In the genomic region with DNA sequence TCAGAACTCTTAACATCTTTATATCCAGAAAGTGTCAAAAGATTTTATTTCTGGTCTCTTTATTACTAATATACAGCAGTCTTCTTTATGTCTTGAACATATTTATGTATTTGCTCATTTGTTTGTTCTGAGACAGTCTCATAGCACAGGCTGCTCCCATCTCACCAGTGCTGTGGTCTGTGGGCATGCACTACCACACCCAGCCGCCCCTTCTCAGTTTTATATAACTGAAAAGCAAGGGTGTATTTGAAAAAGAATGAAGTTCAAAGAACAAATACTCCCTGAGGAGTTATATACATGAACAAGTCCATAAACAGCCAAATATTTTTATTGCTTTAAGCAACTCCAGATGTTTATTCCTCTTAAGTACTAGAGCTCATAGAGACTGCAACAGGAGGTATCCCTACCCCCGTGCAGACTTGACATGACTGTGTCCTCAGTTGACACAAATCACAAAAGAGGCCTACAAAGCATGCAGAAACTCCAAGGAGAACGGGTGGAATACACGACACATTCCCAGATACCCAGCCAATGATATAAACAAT, we compare ENCODE assay signal across 24 mouse cellular contexts.
DNase-seq lines count a peak whose midpoint lies in the region; ATAC-seq and TF ChIP-seq lines count a peak whose summit lies in the region.
"Had no signal": no experiment of that assay in that cellular context is flagged by ENCODE, and none has a peak within 500 bp of the region (broad histone marks: within the 10 kb centered on the region; RNA-seq: fewer than 3 reads in every experiment).

No protein-coding gene starts in this region.

- ATAC-seq in heart, postnatal 0 days (ENCODE audit: insufficient read depth, low read depth) = no peak
- ATAC-seq in stomach, embryonic 15.5 days (ENCODE audit: insufficient read depth, low FRiP score, low read depth) = no peak
- no peak for ATAC-seq in stomach, postnatal 0 days (ENCODE audit: low FRiP score, low TSS enrichment)
- ATAC-seq in embryonic facial prominence, embryonic 14.5 days (ENCODE audit: low read depth) = no peak
- ATAC-seq in megakaryocyte-erythroid progenitor cell, adult 5-6 weeks (replicated peaks; ENCODE audit: low FRiP score, low TSS enrichment, poor library complexity, severe bottlenecking) = no peak
- ATAC-seq: hindbrain, postnatal 0 days; intestine, embryonic 16.5 days; midbrain, embryonic 16.5 days had no signal

- WGBS in heart, postnatal 0 days = 64% methylated on average over 4 of the region's 4 CpGs
- WGBS in stomach, embryonic 15.5 days = 58% methylated on average over 4 of the region's 4 CpGs
- WGBS in stomach, postnatal 0 days = 52% methylated on average over 4 of the region's 4 CpGs
- 54% methylated on average over 4 of the region's 4 CpGs for WGBS in embryonic facial prominence, embryonic 14.5 days

- TF ChIP-seq EP300 in heart, postnatal 0 days (IDR thresholded peaks at IDR 0.05; ENCODE audit: low read depth) = no peak
- no peak for TF ChIP-seq EP300 in stomach, postnatal 0 days (optimal IDR thresholded peaks at IDR 0.05)

- no peaks in the 10 kb centered on the region for H3K9me3 ChIP-seq in heart, postnatal 0 days (replicated peaks; ENCODE audit: control insufficient read depth, low read length)
- no peaks in the 10 kb centered on the region for H3K9me3 ChIP-seq in stomach, embryonic 15.5 days
- no peaks in the 10 kb centered on the region for H3K9me3 ChIP-seq in stomach, postnatal 0 days (ENCODE audit: control insufficient read depth, low read length)
- H3K9me3 ChIP-seq in embryonic facial prominence, embryonic 14.5 days (ENCODE audit: control insufficient read depth, low read length) = no peaks in the 10 kb centered on the region
- H3K9me3 ChIP-seq: embryonic facial prominence, embryonic 15.5 days; forebrain, embryonic 15.5 days; liver, embryonic 15.5 days; lung, embryonic 15.5 days; neural tube, embryonic 13.5 days had no signal

- H3K4me2 ChIP-seq in heart, postnatal 0 days (ENCODE audit: low read depth, low read length) = no peak overlapping the region
- no peak overlapping the region for H3K4me2 ChIP-seq in stomach, embryonic 15.5 days
- no peak overlapping the region for H3K4me2 ChIP-seq in stomach, postnatal 0 days (replicated peaks; ENCODE audit: low read depth)
- no peak overlapping the region for H3K4me2 ChIP-seq in embryonic facial prominence, embryonic 14.5 days (ENCODE audit: low read depth, low read length)
- H3K4me2 ChIP-seq: embryonic facial prominence, embryonic 15.5 days; forebrain, embryonic 15.5 days; liver, embryonic 15.5 days; lung, embryonic 15.5 days; neural tube, embryonic 13.5 days had no signal

- no peaks in the 10 kb centered on the region for H3K27me3 ChIP-seq in heart, postnatal 0 days (ENCODE audit: control insufficient read depth, insufficient read depth, low read length)
- no peaks in the 10 kb centered on the region for H3K27me3 ChIP-seq in stomach, embryonic 15.5 days (replicated peaks)
- H3K27me3 ChIP-seq in stomach, postnatal 0 days (ENCODE audit: control insufficient read depth, insufficient read depth, low read length) = no peaks in the 10 kb centered on the region
- H3K27me3 ChIP-seq in embryonic facial prominence, embryonic 14.5 days (replicated peaks; ENCODE audit: control insufficient read depth, insufficient read depth, low read length) = no peaks in the 10 kb centered on the region
- H3K27me3 ChIP-seq: embryonic facial prominence, embryonic 15.5 days; forebrain, embryonic 15.5 days; liver, embryonic 15.5 days; lung, embryonic 15.5 days; neural tube, embryonic 13.5 days had no signal

- intact Hi-C loops in heart, postnatal 25 days (cut with DNase I) = no loop called here

- peaks cover 31% of the 10 kb centered on the region for H3K4me1 ChIP-seq in heart, postnatal 0 days (ENCODE audit: control insufficient read depth, insufficient read depth)
- H3K4me1 ChIP-seq in stomach, embryonic 15.5 days = no peaks in the 10 kb centered on the region
- no peaks in the 10 kb centered on the region for H3K4me1 ChIP-seq in stomach, postnatal 0 days (replicated peaks; ENCODE audit: control insufficient read depth, insufficient read depth)
- peaks cover 5% of the 10 kb centered on the region; the same call in 1 of the 2 replicates for H3K4me1 ChIP-seq in embryonic facial prominence, embryonic 14.5 days (ENCODE audit: control insufficient read depth, insufficient read depth, low read length)
- H3K4me1 ChIP-seq: liver, embryonic 15.5 days had no signal

- H3K9ac ChIP-seq in heart, postnatal 0 days (replicated peaks; ENCODE audit: low read depth, low read length) = no peak overlapping the region
- H3K9ac ChIP-seq in stomach, embryonic 15.5 days = no peak overlapping the region
- no peak overlapping the region for H3K9ac ChIP-seq in stomach, postnatal 0 days (ENCODE audit: low read length)
- no peak overlapping the region for H3K9ac ChIP-seq in embryonic facial prominence, embryonic 14.5 days (ENCODE audit: low read depth, low read length)
- H3K9ac ChIP-seq: embryonic facial prominence, embryonic 15.5 days; forebrain, embryonic 15.5 days; liver, embryonic 15.5 days; lung, embryonic 15.5 days; neural tube, embryonic 13.5 days had no signal

- DNase-seq in heart, adult 11 months = peak; percentile 28
- DNase-seq in heart, postnatal 4 days = no peak
- DNase-seq in heart, postnatal 0 days (ENCODE audit: low spot score) = no peak
- DNase-seq in heart, postnatal 25 days (ENCODE audit: low spot score) = no peak
- DNase-seq in stomach, postnatal 0 days (ENCODE audit: low spot score) = no peak
- peak; percentile 24 for DNase-seq in embryonic facial prominence, embryonic 14.5 days (ENCODE audit: low spot score)
- DNase-seq: adrenal gland, postnatal 14 days; cerebellum, adult 2 months; cerebellum, postnatal 25 days; gastrocnemius, postnatal 10 days; heart, adult 18-20 months; liver; lung, postnatal 36 days had no signal

- no peak for TF ChIP-seq CTCF in heart, postnatal 0 days (IDR thresholded peaks at IDR 0.05; ENCODE audit: low read depth)
- no peak for TF ChIP-seq CTCF in stomach, postnatal 0 days (IDR thresholded peaks at IDR 0.05; ENCODE audit: low read depth)

- H3K36me3 ChIP-seq in heart, postnatal 0 days (replicated peaks; ENCODE audit: control insufficient read depth, insufficient read depth, low read length) = no peaks in the 10 kb centered on the region
- no peaks in the 10 kb centered on the region for H3K36me3 ChIP-seq in stomach, embryonic 15.5 days
- H3K36me3 ChIP-seq in stomach, postnatal 0 days (ENCODE audit: control insufficient read depth, insufficient read depth, low read length) = no peaks in the 10 kb centered on the region
- H3K36me3 ChIP-seq in embryonic facial prominence, embryonic 14.5 days (ENCODE audit: control insufficient read depth, insufficient read depth, low read length) = no peaks in the 10 kb centered on the region
- H3K36me3 ChIP-seq: embryonic facial prominence, embryonic 15.5 days; forebrain, embryonic 15.5 days; liver, embryonic 15.5 days; lung, embryonic 15.5 days had no signal

- peak overlapping the region; percentile 61; the same call in 1 of the 2 replicates for H3K27ac ChIP-seq in heart, postnatal 0 days (ENCODE audit: low read depth)
- peak overlapping the region; percentile 1; the same call in 1 of the 2 replicates for H3K27ac ChIP-seq in stomach, embryonic 15.5 days
- H3K27ac ChIP-seq in stomach, postnatal 0 days (replicated peaks) = no peak overlapping the region
- no peak overlapping the region for H3K27ac ChIP-seq in embryonic facial prominence, embryonic 14.5 days (replicated peaks; ENCODE audit: low read depth, low read length)
- H3K27ac ChIP-seq: embryonic facial prominence, embryonic 15.5 days; hindbrain, postnatal 0 days; liver, embryonic 15.5 days; lung, embryonic 15.5 days; neural tube, embryonic 13.5 days had no signal

- H3K4me3 ChIP-seq in heart, postnatal 0 days (ENCODE audit: low read depth, low read length) = no peak overlapping the region
- no peak overlapping the region for H3K4me3 ChIP-seq in stomach, embryonic 15.5 days (replicated peaks)
- no peak overlapping the region for H3K4me3 ChIP-seq in stomach, postnatal 0 days (ENCODE audit: low read depth, low read length)
- H3K4me3 ChIP-seq in embryonic facial prominence, embryonic 14.5 days (ENCODE audit: low read depth, low read length) = no peak overlapping the region
- H3K4me3 ChIP-seq: embryonic facial prominence, embryonic 15.5 days; forebrain, embryonic 15.5 days; liver, embryonic 15.5 days; lung, embryonic 15.5 days; myocyte; neural tube, embryonic 13.5 days had no signal

Comparison
In these comparisons a context has a peak if more than half of its experiments do, and no peak if none do; other contexts are left out.
1. DNase-seq: peak in heart, adult 11 months (single experiment) and embryonic facial prominence, embryonic 14.5 days (single experiment); none in heart, postnatal 4 days (single experiment), heart, postnatal 0 days (single experiment), heart, postnatal 25 days (single experiment) and stomach, postnatal 0 days (single experiment).
2. H3K27ac ChIP-seq: peak in heart, postnatal 0 days (single experiment) and stomach, embryonic 15.5 days (single experiment); none in stomach, postnatal 0 days (single experiment) and embryonic facial prominence, embryonic 14.5 days (single experiment).